Mouse (Mus musculus) kidney, embryonic 15.5 days (tissue): Measurements from ENCODE around the gene Tenm2. TPM values are rescaled to one million over a fixed set of nuclear protein-coding genes. Genes with fewer than 3 reads are reported as not detected.

ENCODE experiments used
- ATAC-seq: fragments of 200-750 bp; cut with Nextera tagmentation; replicated peaks from 2 replicates; pipeline ENCODE4 v1.8.0; 2017; ENCODE audit warnings: moderate TSS enrichment; ENCODE audit not compliant: low FRiP score
- H3K27ac ChIP-seq: fragments of 300-500 bp; sonication (generic); 2 replicates; pipeline ENCODE4 v1.5.1; 2015; ENCODE audit warnings: mild to moderate bottlenecking, inconsistent platforms
- H3K27me3 ChIP-seq: fragments of 300-500 bp; sonication (generic); 2 replicates; pipeline ENCODE4 v1.6.1; 2015; ENCODE audit warnings: inconsistent platforms
- H3K36me3 ChIP-seq: fragments of 300-500 bp; sonication (generic); 2 replicates; pipeline ENCODE4 v1.6.1; 2015; ENCODE audit warnings: inconsistent platforms
- H3K4me1 ChIP-seq: fragments of 300-500 bp; sonication (generic); 2 replicates; pipeline ENCODE4 v1.6.1; 2015; ENCODE audit warnings: inconsistent platforms
- H3K4me2 ChIP-seq: fragments of 300-500 bp; sonication (generic); 2 replicates; pipeline ENCODE4 v1.6.1; 2015; ENCODE audit warnings: moderate library complexity, mild to moderate bottlenecking, inconsistent platforms
- H3K4me3 ChIP-seq: fragments of 300-500 bp; sonication (generic); replicated peaks from 2 replicates; pipeline ENCODE4 v1.5.1; 2015; ENCODE audit warnings: mild to moderate bottlenecking, inconsistent platforms
- H3K9ac ChIP-seq: fragments of 300-500 bp; sonication (generic); 2 replicates; pipeline ENCODE4 v1.6.1; 2015; ENCODE audit warnings: mild to moderate bottlenecking, inconsistent platforms
- H3K9me3 ChIP-seq: fragments of 300-500 bp; sonication (generic); replicated peaks from 2 replicates; pipeline ENCODE4 v1.6.1; 2016; ENCODE audit warnings: inconsistent platforms
- WGBS: fragments of 180-500 bp; shearing (Covaris S2); methylation state at CpG from one replicate; pipeline ENCODE4 v1.1.7; 2015; ENCODE audit warnings: mixed read lengths; 5-methylcytosine and 5-hydroxymethylcytosine counted together
- polyA plus RNA-seq: library from polyadenylated mRNA; unstranded; fragments of >200 nt; fragmentation: Nextera tagmentation; extraction: Ambion mirVana; gene quantifications from 2 replicates; pipeline ENCODE4 v1.2.1, GENCODE M21; 2015

Gene Tenm2
- polyA plus RNA-seq, 1 experiment from 2014 or later = 0.78 TPM

GRCm38 (mm10) chr11:36678542-36678941, 557.2 kb downstream of the Tenm2 start:
- H3K4me2 ChIP-seq = peak overlapping the region; percentile 67
- no peaks in the 10 kb centered on the region for H3K9me3 ChIP-seq
- 50% methylated on average over 2 of the region's 2 CpGs for WGBS
- no peak for ATAC-seq
- H3K4me1 ChIP-seq = 0 out of 2 replicates have a peak, but pooled peaks cover 4% of the 10 kb centered on the region
- H3K27me3 ChIP-seq = peaks cover 16% of the 10 kb centered on the region
- H3K27ac ChIP-seq = no peak overlapping the region
- H3K9ac ChIP-seq = no peak overlapping the region
- no peaks in the 10 kb centered on the region for H3K36me3 ChIP-seq
- peak overlapping the region; percentile 48; the same call in 1 of the 2 replicates for H3K4me3 ChIP-seq

DNA sequence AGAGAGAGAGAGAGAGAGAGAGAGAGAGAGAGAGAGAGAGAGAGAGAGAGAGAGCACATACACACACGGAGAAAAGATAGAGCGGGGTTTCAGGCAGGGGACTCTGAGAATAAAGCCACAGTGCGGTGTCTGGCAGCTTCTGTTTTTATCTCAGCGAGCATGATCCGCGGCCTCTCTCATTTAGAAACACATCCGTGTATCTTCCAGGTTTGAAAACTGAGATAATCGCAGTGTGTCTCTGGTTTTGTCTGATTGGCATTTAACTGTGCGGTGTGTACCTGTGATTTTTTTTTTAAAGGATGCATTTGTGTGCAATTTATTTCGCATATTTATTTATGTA, 557.7 kb downstream of the Tenm2 start:
- WGBS = 13% methylated on average over 10 of the region's 10 CpGs
- no peaks in the 10 kb centered on the region for H3K9me3 ChIP-seq
- peak; percentile 53 for ATAC-seq
- H3K36me3 ChIP-seq = no peaks in the 10 kb centered on the region
- H3K4me1 ChIP-seq = 0 out of 2 replicates have a peak, but pooled peaks cover 4% of the 10 kb centered on the region
- no peak overlapping the region for H3K9ac ChIP-seq
- H3K27ac ChIP-seq = peak overlapping the region; percentile 79; the same call in 1 of the 2 replicates
- H3K4me3 ChIP-seq = peak overlapping the region; percentile 48
- H3K27me3 ChIP-seq = peaks cover 16% of the 10 kb centered on the region
- peak overlapping the region; percentile 67 for H3K4me2 ChIP-seq

DNA sequence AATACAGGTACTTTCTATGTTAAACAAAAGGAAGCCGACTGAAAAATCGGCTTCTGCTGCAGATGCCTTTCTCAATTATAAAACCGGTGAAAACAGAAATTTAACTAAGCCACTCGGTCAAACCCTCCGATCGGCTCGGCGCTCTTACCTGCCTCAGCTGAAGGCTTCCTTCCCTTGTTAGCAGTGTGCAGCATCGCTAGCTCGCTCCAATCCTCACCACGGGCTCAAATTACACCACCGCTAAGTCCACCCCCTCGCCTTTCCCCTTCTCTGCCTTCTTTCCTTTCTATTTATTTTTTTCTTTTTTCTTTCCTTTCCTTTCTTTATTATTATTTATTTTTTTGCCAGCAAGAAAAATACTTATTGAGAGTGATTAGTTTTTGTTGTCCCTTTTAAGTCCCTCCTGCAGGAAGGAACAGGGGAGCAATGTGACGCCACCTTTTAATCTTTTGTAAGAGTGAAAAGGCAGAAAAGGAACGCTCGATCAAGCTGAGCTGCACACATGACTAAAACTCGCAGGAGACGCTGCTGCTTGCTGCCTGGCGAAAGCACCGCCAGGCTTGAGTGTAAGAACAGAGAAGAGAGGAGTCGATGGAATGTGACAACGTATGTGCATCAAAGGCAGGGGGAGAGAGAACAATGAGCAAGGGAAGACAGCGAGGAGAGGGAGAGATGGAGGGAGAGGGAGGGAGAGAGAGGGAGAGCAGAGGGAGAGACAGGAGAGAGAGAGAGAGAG, 558.3 kb downstream of the Tenm2 start:
- peak overlapping the region; percentile 35; the same call in 1 of the 2 replicates for H3K9ac ChIP-seq
- peak overlapping the region; percentile 48 for H3K4me3 ChIP-seq
- 0 out of 2 replicates have a peak, but pooled peaks cover 4% of the 10 kb centered on the region for H3K4me1 ChIP-seq
- peaks cover 16% of the 10 kb centered on the region for H3K27me3 ChIP-seq
- H3K9me3 ChIP-seq = no peaks in the 10 kb centered on the region
- WGBS = under 1% methylated on average over 23 of the region's 23 CpGs
- peak overlapping the region; percentile 79 for H3K27ac ChIP-seq
- peak overlapping the region; percentile 67 for H3K4me2 ChIP-seq
- no peaks in the 10 kb centered on the region for H3K36me3 ChIP-seq
- peak; percentile 97 for ATAC-seq

GRCm38 (mm10) chr11:36676446-36677284, 559.1 kb downstream of the Tenm2 start:
- Histone ChIP-seq H3K9me3 (no peaks in the 10 kb centered on the region), H3K9ac (no peak overlapping the region), H3K4me1 (0 out of 2 replicates have a peak, but pooled peaks cover 4% of the 10 kb centered on the region), H3K36me3 (no peaks in the 10 kb centered on the region), H3K4me2 (peak overlapping the region; percentile 67), H3K27me3 (peaks cover 16% of the 10 kb centered on the region), H3K27ac (no peak overlapping the region), H3K4me3 (peak overlapping the region; percentile 48)
- WGBS = 49% methylated on average over 16 of the region's 16 CpGs
- ATAC-seq = no peak; the same call in 1 of the 2 replicates

GRCm38 (mm10) chr11:36674902-36675422, 560.8 kb downstream of the Tenm2 start:
- no peak for ATAC-seq
- no peak overlapping the region for H3K27ac ChIP-seq

GRCm38 (mm10) chr11:36674141-36674540, 561.6 kb downstream of the Tenm2 start:
- Histone ChIP-seq H3K36me3 (no peaks in the 10 kb centered on the region), H3K27me3 (peaks cover 13% of the 10 kb centered on the region), H3K4me1 (0 out of 2 replicates have a peak, but pooled peaks cover 4% of the 10 kb centered on the region), H3K27ac (no peak overlapping the region), H3K4me2 (no peak overlapping the region), H3K9me3 (no peaks in the 10 kb centered on the region), H3K9ac (no peak overlapping the region), H3K4me3 (no peak overlapping the region)
- 74% methylated on average over 5 of the region's 5 CpGs for WGBS
- no peak for ATAC-seq

More at GRCm38 (mm10) chr11:36674902-36675422, 560.8 kb downstream of the Tenm2 start:
- H3K4me3 ChIP-seq = no peak overlapping the region
- H3K4me1 ChIP-seq = 0 out of 2 replicates have a peak, but pooled peaks cover 4% of the 10 kb centered on the region
- H3K27me3 ChIP-seq = peaks cover 13% of the 10 kb centered on the region
- 89% methylated on average over 4 of the region's 4 CpGs for WGBS
- no peaks in the 10 kb centered on the region for H3K36me3 ChIP-seq
- no peak overlapping the region for H3K9ac ChIP-seq
- H3K9me3 ChIP-seq = no peaks in the 10 kb centered on the region
- H3K4me2 ChIP-seq = no peak overlapping the region

GRCm38 (mm10) chr11:36671196-36671595, 564.6 kb downstream of the Tenm2 start:
- Histone ChIP-seq H3K4me3 (no peak overlapping the region), H3K9ac (no peak overlapping the region), H3K4me2 (no peak overlapping the region), H3K4me1 (no peaks in the 10 kb centered on the region), H3K9me3 (no peaks in the 10 kb centered on the region), H3K36me3 (no peaks in the 10 kb centered on the region), H3K27me3 (peaks cover 6% of the 10 kb centered on the region), H3K27ac (no peak overlapping the region)
- WGBS = 81% methylated on average over 9 of the region's 9 CpGs
- ATAC-seq = no peak

DNA sequence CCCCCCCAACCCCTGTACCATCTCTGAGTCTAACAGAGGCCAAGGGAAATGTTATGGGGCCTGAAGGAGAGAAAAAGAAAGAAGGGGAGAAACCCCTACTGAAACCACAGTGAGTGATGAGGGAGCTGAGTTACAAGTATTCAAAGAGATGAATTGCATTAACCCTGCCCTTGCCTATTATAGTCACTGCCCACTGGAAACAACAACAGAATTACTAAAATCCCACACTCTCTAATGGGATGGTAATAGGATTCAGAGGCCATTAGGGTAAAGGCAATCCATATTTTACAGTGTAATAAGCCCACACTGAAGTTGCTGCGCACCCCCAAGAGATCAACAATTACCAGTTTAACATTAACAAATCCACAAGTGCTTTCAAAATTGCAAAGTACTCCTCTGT, 571.7 kb downstream of the Tenm2 start:
- no peaks in the 10 kb centered on the region for H3K27me3 ChIP-seq
- H3K27ac ChIP-seq = no peak overlapping the region
- no peaks in the 10 kb centered on the region for H3K9me3 ChIP-seq
- WGBS = 84% methylated on average over 1 of the region's 1 CpGs
- no peak overlapping the region for H3K4me2 ChIP-seq
- ATAC-seq = no peak
- no peaks in the 10 kb centered on the region for H3K4me1 ChIP-seq
- H3K4me3 ChIP-seq = no peak overlapping the region
- H3K36me3 ChIP-seq = no peaks in the 10 kb centered on the region
- H3K9ac ChIP-seq = no peak overlapping the region

DNA sequence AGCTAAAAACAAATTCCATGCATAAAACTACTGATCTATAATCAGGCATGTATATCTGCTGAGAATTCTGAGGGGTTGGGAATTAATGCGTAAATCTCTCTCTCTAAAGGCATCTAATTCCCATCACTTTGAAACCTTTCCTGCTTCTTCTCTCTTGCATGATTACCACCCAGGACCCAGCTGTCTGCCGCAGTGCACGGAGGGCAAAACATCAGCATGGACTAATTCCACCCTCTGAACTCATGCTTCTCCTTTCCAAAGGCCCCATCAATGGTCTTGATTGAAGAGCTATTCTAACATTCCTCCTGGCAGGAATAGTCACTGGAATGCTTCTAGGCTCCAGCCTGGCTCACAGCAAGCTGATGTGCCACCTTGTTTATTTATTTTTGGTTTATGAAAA, 572.2 kb downstream of the Tenm2 start:
- ATAC-seq = no peak
- Histone ChIP-seq H3K4me1 (no peaks in the 10 kb centered on the region), H3K9me3 (no peaks in the 10 kb centered on the region), H3K9ac (no peak overlapping the region), H3K4me2 (no peak overlapping the region), H3K36me3 (no peaks in the 10 kb centered on the region), H3K27me3 (no peaks in the 10 kb centered on the region), H3K27ac (no peak overlapping the region), H3K4me3 (no peak overlapping the region)
- 77% methylated on average over 3 of the region's 3 CpGs for WGBS

DNA sequence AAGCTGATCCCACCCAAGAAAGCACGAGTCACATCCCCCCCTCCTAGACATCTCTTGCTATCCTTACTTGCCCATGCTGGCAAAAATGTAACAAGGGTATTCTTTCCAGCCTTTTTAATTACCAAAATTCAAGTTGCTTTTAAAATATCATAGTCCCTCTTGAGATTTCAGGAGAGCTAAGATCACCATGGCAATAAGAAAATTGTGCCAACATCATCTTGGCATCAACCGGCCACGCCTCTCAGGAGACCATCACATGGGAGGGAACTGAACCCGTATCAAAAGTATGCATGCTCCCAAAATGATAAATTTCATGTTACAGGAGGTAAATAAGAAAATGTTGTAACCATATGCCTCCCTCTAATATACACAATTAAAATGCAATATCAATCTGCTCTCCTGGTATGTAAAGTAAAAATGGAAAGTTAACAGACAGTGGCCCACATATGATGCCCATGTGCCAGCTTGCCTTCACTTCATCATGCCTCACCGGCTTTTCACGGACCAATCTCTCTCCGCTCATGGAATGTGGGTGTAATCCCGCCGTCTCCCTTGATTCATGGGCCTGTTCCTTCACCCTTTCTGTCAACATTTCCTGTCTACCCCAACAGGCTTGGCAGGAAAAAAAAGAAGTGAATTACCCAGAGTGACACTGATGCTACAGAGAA, 582.0 kb downstream of the Tenm2 start:
- H3K9me3 ChIP-seq = no peaks in the 10 kb centered on the region
- no peak overlapping the region for H3K4me2 ChIP-seq
- no peaks in the 10 kb centered on the region for H3K36me3 ChIP-seq
- 66% methylated on average over 9 of the region's 9 CpGs for WGBS
- H3K4me3 ChIP-seq = no peak overlapping the region
- H3K27me3 ChIP-seq = no peaks in the 10 kb centered on the region
- no peak overlapping the region for H3K9ac ChIP-seq
- H3K27ac ChIP-seq = no peak overlapping the region
- ATAC-seq = no peak
- H3K4me1 ChIP-seq = no peaks in the 10 kb centered on the region

DNA sequence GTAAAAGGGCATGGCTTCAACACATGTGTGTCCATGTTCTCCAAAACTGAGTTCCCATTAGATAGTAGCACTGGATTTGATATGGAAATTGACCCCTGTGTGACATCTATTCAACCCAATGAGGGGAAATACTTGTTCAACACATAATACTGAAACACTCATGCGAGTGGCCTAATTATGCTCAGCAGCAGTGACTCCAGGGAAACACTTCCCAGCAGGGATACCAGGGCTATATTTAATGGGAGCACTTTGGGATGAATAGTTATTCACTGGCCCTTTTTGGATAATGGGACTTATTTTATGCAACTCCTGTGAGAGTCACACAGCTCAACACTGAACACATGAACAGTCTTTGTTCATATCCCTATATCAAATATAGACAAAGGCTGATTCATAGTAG, 588.6 kb downstream of the Tenm2 start:
- ATAC-seq = no peak
- Histone ChIP-seq H3K4me1 (no peaks in the 10 kb centered on the region), H3K36me3 (no peaks in the 10 kb centered on the region), H3K4me3 (no peak overlapping the region), H3K27me3 (no peaks in the 10 kb centered on the region), H3K9me3 (no peaks in the 10 kb centered on the region), H3K9ac (no peak overlapping the region), H3K27ac (no peak overlapping the region), H3K4me2 (no peak overlapping the region)
- 89% methylated on average over 1 of the region's 1 CpGs for WGBS
